Comparison of ENCODE assay signal across 20 mouse cellular contexts in the genomic region with DNA sequence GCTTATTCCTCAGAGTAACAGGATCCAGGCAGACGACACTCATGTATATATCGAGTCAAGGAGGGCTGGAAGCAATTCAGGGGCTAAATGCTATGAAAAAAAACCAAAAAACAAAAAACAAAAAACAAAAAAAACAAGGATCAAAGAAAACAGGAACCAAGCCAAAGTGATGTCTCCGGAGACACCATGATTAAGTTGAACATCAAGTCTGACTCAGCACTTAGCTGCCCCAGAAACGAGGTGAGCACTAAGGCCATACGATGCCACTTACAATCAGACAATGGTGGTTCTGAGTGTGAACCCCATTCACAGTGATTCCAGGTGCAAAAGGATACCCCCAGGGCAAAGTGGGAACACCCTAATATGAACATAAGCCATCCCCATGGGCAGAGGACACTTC. TPM values are rescaled to one million over a fixed set of nuclear protein-coding genes. Genes with fewer than 3 reads are reported as not detected.
"Had no signal": no experiment of that assay in that cellular context is flagged by ENCODE, and none has a peak within 500 bp of the region (broad histone marks: within the 10 kb centered on the region; RNA-seq: fewer than 3 reads in every experiment).

No protein-coding gene starts in this region.

- DNase-seq: lung, adult 2 months; lung, postnatal 14 days; lung, postnatal 36 days; midbrain, embryonic 14.5 days; right cerebral cortex, postnatal 14 days; thymus, adult 2 months; thymus, postnatal 25 days; thymus, postnatal 4 days had no signal

- H3K4me2 ChIP-seq: lung, embryonic 15.5 days; midbrain, embryonic 12.5 days; neural tube, embryonic 12.5 days; stomach, embryonic 15.5 days had no signal

- H3K36me3 ChIP-seq: lung, embryonic 15.5 days; midbrain, embryonic 12.5 days; neural tube, embryonic 12.5 days; stomach, embryonic 15.5 days had no signal

- H3K4me3 ChIP-seq: lung, embryonic 15.5 days; megakaryocyte, embryonic 14.5 days; midbrain, embryonic 12.5 days; neural tube, embryonic 12.5 days; stomach, embryonic 15.5 days had no signal

- ATAC-seq: lung, postnatal 0 days had no signal

- H3K9ac ChIP-seq: lung, embryonic 15.5 days; midbrain, embryonic 12.5 days; neural tube, embryonic 12.5 days; stomach, embryonic 15.5 days had no signal

- H3K9me3 ChIP-seq: lung, embryonic 15.5 days; midbrain, embryonic 12.5 days; neural tube, embryonic 12.5 days; stomach, embryonic 15.5 days had no signal

- H3K4me1 ChIP-seq: lung, embryonic 15.5 days; stomach, embryonic 15.5 days had no signal

- H3K27me3 ChIP-seq: lung, embryonic 15.5 days; midbrain, embryonic 12.5 days; neural tube, embryonic 12.5 days; stomach, embryonic 15.5 days had no signal

- H3K27ac ChIP-seq: lung, embryonic 15.5 days; macrophage; midbrain, embryonic 12.5 days; neural tube, embryonic 12.5 days; stomach, embryonic 15.5 days; stomach, postnatal 0 days had no signal

RNA-seq across cellular contexts. Expression of a gene that starts 13.7 kb away (rescaled TPM):
- polyA plus RNA-seq: macrophage had no signal

RNA-seq across cellular contexts. Expression of a gene that starts 47.8 kb away (rescaled TPM):
- total RNA-seq: megakaryocyte progenitor cell, adult 5-6 weeks; monocyte, adult 5-6 weeks; neutrophil, adult 5-6 weeks had no signal
- polyA plus RNA-seq: liver, embryonic 16.5 days; macrophage had no signal
